Mouse (Mus musculus) monocyte, adult 5-6 weeks (primary cell): ENCODE results near the gene Gm10447. TPM values are rescaled to one million over a fixed set of nuclear protein-coding genes. Genes with fewer than 3 reads are reported as not detected.

Experiments
- ATAC-seq: fragments of 153-309, 156-312 bp; replicated peaks from 2 replicates; pipeline ENCODE4 v1.8.0; 2017; ENCODE audit warnings: mild to moderate bottlenecking; ENCODE audit not compliant: low TSS enrichment, insufficient number of reproducible peaks, severe bottlenecking, poor library complexity, low FRiP score
- total RNA-seq: library from RNA; stranded (forward); fragments of 200-1000, 200-491, 200-594 nt; gene quantifications from 3 replicates; pipeline ENCODE4 v1.2.3, GENCODE M21; 2017

The Gm10447 gene
- total RNA-seq, result not detected in 3 replicates

DNA sequence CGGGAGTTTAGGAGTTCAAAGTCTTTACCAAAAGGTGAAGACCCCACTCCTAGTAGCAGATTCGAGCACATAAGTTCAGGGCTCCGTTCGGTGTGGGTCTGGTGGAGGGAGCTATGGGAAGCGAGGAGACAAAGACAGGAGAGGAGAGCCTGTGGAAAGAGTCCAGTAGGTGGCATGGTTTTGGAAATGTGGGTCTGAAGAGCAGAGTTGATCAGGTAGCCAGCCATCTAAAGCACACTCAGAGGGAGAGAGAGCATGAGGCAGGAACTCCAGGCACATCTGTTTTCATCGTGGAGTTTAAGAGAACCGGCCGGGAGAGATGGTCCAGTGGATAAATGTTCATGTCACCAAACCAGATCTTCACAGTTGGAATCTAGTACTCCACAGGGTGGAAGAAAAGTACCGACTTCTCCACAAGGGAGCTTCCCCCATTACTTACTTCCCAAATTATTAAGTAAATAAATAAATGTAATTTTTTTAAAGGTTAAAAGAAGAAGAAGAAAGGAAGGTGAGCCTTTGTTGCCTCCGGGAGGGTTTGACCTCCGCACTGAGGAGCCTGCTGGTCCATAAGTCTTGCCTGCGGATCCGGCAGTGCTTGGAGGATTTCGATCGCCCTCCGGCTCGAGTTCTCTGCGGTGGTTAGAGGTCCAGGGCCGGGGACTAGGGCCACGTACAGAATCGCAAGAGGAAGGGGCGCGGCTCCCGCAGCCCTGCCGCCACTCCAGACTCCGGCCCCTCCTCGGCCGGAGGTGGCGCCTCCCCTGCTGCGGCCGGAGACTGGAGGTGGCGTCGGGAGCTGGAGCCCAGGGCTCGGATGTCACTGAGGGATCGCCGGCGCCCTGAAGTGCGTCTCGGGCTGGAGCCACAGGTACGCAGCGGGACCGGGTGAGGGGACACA lies at the start of gene Gm10447, which contains the start of gene Shroom1:
Gm10447 (minus strand) TSS at position 637 of the 898 bp plus-strand sequence.
Shroom1 (plus strand) TSS at position 732 of the 898 bp plus-strand sequence.
- ATAC-seq, result no peak

DNA sequence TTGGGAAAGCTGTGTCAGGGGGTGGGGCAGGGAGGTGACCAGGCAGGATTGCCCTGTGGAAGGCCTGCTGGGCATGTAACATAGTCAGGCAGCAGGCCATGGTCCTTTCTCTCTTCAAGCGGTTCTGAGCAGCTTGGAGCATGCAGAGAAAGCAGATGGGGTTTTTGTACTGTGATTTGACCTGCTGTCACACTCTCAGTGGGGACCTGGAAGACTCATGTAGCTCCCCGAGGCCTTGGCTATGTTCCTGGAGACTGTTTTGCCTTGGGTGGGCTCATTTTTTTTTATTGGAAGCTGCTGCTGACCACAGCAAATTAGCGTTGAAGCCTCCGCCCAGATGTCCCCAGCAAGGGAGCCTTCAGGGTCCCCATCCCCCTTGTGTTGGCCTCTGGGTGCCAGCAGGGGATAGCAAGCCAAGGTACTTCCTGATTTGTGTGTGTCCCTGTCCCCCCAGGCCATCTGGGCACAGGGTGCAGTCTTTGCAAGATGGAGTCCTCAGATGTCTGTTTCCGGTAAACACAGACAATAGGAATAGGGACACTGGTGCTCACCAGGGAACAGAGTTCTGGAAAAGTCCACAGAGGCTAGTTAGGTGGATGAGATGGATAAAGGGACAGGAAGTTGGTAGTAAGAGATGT lies 48.2 kb upstream of the Gm10447 start:
- no peak for ATAC-seq

DNA sequence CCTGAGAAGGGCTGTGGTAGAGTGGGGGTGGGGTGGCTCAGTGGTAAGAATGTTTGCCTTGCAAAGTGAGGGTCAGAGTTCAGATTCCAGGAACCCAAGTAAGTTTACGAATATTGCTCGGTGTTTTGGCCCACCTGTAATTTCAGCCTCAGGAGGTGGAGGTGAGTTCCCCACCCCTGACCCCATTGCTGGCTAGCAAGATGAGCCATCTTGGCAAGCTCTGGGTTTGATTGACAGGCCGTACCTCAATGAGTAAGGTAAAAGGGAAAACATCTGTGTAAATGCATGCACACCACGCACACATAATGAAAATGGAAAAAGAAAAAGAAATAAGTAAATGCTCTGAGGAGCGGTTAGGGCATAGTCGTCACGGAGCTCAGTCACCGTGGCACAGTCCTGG lies 47.5 kb upstream of the Gm10447 start:
- no peak for ATAC-seq

DNA sequence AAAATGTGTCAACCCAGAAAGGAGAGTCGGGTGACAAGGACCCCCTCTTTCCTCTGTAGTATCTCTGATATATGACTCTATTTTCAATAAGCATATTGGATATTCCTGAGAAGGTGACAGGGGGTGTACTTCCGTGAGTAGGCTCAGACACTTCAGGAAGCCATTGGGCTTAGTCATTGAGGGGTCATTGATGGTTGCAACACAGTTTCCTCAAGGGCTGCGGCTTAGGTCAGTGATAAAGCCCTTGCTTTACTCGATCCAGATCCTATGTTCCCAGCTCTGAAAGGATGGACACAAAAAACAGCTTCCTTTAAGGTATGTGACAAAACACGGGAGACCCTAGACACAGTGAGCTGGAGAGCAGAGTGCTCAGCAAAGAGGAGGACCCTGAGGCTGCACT lies 46.8 kb upstream of the Gm10447 start:
- ATAC-seq, result no peak

DNA sequence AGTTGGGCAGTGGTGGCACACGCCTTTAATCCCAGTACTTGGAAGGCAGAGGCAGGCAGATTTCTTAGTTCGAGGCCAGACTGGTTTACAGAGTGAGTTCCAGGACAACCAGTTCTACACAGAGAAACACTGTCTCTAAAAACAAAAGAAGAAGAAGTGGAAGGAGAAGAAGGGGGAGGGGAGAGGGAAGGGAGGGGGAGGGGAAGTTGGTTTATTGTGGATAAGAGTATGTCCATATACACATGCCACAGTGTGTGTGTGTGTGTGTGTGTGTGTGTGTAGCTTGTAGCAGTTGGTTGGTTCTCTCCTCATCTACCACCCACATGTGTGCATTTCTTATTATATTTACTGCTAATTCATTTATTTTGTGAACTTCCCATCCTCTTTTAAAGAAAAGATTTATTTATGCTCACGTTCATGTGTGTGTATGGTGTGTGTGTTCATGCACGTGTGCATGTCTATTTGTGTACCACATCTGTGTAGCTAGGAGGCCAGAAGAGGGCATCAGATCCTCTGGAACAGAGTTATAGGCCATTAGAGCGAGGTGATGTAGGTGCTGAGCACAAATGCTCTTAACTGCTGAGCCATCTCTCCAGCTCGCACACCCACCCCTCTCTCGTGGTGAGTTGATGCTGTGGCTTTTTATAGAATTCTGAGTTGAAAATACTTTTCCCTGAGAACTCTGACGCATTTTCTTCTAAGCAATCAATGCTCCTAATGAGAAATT lies 45.3 kb upstream of the Gm10447 start:
- ATAC-seq, result no peak

DNA sequence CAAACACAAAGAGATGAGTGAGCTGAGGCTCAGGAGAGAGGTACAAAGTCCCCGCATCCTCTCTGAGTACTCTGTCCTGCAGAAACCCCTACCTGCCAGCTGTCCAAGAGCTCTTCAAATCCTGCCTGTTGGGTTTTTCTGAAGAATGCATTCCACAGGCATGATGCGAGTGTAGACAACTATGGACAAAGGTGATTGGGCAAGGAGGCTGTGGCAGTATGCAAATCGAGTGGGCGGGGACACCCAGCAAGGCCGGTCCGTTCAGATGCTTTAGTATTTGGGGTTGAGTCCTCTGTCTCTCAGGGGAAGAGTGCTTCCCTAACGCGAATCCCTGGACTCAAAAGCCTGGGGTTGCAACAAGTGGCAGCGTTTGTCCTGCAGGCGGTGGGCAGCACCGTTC lies 43.7 kb upstream of the Gm10447 start:
- no peak for ATAC-seq

DNA sequence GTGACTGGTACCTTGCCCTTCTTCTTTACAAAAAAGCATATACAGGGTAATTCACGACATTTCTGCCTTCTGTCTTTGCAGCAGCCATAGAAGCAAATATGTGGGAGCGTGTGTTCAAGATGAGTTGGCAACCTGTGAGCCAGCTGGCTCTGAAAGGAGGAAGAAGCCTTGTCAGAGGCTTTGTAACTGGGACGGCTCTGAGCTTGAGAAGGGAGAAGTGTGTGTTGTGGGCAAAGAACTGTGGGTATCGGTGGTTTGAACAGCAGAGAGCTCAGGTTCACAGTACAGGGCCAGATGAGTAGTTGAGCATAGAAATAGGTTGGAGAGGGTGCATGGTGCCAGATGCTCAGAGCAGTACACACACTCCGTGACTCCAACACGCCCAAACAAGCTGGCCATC lies 40.0 kb upstream of the Gm10447 start:
- no peak for ATAC-seq

DNA sequence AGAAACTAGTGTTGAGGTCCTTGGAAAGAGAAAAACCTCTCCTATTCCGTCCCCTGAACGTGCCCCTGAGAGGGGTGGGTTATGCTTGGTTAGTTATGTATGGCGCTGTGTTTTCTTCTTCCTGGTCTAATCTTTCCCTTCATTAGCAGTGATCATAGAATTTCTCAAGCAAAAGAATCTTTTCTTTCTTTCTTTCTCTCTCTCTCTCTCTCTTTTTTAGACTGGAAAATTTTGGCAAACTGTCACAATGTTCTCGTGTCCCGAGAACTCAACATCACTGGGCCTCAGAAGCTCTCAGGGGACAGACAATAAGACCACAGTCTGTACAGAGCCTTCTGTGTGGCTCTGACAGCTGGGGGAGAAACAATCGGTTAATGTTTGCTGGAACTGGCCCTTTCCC lies 38.5 kb upstream of the Gm10447 start:
- no peak for ATAC-seq

DNA sequence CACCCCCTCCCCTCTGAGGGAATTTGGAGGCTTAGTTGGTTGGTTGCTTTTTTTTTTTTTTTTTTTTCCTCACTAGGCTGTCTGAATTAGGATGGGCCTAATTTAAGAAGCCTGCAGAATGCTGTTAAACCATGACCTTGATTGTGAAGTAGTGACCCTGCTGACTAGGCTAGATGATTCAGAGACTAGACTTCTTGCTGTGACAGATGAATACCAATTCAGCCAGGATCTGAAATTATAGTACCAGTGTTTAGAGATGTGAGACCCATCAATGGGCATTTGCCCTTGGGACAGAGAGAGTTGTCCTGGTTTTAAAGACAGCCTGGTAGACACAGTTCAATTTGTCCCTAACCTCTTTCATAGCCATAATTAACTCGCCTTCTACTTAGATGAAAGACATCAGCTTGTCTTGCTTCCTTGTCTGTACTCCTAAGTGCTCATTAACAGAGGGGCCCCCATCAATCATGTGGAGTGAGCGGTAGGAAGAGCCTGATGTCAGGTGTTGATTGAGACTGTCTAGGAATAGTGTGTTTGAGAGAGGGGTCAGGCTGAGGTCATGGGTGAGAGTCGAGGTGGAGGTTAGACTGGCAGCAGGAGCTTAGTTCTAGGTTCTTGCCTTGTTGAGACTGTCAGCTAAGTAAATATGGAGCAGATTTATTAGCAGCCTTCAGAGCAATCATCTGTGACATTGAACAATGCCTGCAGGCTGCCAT lies 36.5 kb upstream of the Gm10447 start:
- ATAC-seq, result no peak

DNA sequence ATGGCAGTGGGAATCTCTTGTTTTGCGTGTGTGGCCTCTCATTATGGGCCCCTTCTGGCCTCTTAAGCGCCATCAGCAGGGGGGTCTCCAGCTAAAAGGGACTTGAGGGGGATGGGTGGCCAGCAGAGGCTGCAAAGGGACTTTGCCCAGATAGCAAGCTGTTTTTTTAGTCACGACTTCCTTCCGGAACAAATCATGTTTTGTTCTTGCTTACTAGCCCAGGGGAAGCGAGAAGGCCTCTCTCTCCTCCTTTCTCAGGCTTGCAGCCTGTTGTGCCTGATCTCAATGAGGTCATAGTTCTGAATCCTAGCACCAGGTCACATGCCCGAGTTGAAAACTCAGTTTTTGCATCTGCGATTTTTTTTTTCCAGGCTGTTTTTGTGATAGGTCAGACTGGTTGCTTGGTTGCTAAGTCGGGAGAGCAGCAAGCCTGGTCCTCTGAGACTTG lies 35.1 kb upstream of the Gm10447 start:
- ATAC-seq, result no peak

DNA sequence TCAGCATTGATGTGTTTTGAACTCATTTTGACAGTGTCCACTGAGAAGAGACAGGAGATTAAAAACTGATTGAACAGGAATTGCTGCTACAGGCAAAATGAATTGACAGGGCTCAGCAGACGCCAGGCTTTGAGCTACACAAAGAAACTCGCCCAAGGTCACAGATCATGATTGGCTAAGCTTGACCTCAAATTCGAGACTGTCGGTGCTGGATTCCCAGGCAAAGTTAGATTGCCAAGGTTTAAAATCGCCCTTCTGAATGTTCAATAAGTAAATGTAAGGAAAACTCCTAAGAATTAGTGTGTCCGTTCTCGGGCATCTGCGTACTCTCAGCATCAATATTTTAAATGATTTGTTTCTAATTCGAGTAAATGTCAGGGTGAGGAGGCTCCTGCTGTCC lies 32.5 kb upstream of the Gm10447 start:
- no peak for ATAC-seq

DNA sequence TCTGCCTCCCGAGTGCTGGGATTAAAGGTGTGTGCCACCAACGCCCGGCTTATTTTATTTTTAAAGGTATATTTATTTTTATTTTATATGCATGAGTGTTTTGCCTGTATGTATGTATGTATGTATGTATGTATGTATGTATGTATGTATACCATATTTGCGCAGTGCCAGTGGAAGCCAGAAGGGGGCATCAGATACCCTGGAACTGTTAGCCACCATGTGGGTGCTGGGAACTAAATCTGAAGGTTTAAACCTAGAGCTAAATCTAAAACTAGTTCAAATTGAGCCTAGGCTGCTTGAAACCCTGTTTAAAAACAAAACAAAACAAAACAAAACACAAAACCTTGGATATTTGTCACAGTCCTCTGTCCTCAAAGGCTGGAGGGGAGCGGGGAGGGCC lies 32.1 kb upstream of the Gm10447 start:
- no peak for ATAC-seq

DNA sequence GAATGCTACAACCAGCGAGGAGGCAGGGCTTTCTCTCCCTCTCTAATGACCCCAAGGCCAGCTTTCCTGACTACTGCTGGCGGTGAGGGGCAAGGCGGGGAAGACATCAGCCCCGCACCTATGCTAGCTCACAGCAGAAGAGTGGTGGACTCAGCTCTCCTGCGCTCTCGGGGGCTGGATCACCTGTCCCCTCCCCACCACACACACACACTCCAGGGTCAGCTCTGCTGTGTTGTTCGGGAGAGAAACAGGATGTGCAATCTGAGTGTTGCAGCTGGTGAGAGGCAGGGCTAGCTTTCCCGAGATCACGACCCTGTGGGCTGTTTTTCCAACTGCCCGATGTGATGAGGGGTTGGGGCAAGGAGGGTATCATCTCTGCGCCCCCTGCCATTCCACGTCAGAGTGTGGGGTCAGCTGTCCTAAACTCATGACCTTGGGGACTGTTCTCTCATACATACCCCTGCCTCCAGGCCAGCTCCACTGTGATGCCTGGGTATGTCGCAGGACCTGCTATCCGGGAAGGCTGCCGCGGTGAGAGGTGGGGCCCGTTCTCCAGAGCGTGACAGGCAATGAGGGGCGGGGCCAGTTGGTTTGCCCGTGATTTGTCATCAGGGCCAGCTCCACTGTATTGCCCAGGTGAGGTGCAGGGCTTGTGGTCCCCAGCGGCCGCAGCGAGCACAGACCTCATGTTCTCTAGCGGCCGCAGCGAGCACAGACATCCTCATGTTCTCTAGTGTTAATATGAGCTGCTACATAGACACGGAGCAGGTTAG lies 30.1 kb upstream of the Gm10447 start:
- no peak for ATAC-seq

DNA sequence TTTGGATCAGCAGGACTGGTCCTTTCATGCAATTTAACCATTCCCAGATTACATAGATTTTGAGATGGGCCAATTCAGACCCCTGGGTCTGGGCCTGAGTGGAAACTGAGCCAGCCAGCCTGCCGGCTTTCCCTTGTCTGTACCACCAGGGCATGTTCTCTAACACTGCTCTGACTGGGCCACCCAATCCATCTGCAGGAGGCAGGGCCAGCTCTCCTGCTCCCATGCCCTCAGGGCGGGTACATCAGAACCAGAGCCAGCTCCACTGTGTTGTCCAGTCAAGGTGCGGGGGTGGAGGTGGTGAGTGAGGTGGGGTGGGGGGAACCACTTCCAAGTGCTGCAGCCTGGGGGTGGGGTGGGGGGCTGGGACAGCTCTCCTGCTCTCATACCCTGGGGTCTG lies 29.4 kb upstream of the Gm10447 start:
- no peak for ATAC-seq

DNA sequence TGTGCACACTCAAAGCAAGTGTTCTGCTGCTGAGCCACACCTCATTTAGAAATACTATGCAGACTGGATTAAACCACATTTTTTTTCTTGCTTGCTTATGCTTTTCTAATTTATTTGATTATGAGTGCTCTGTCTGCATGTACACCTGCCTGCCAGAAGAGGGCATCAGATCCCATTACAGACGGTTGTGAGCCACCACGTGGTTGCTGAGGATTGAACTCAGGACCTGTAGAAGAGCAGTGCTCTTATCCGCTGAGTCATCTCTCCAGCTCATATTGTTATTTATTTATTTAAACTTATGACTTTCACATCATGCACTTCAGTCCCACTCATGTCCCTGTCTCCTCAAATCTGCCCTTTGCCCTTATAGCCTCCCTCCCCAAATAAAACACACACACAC lies 28.8 kb upstream of the Gm10447 start:
- no peak for ATAC-seq

DNA sequence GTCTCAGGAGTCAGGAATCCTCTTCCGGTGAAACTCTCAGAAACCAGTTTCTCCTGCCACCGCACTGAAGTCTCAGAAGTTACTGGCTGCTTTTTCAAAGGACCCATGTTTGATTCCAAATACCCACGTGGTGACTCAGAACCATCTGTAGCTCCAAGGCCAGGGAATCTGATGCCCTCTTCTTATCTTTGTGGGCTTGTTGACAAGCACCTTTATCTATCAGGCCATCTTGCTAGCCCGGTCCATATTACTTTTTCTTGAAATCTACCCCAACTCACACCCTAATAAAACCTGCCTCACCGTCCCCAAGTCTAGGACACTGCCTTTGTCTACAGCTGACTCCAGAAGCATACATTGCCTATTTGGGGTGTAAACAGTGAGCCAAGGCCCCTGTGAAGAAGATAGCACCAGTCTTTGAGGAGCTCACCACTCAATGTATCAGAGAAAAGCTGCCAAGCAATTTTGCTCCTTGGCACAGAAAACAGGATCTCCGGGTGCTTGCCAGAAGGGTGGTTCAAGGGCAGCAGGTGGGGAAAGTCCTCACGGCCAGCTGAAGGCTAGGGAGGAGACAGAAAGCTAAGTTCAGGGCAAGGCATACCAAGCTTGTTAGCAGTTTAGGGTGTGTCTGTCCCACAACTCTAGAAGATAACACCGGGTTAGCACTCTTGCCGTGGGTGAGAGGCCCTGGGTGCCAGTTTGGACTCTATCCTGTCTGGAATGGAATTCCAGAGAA lies 26.4 kb upstream of the Gm10447 start:
- no peak for ATAC-seq

DNA sequence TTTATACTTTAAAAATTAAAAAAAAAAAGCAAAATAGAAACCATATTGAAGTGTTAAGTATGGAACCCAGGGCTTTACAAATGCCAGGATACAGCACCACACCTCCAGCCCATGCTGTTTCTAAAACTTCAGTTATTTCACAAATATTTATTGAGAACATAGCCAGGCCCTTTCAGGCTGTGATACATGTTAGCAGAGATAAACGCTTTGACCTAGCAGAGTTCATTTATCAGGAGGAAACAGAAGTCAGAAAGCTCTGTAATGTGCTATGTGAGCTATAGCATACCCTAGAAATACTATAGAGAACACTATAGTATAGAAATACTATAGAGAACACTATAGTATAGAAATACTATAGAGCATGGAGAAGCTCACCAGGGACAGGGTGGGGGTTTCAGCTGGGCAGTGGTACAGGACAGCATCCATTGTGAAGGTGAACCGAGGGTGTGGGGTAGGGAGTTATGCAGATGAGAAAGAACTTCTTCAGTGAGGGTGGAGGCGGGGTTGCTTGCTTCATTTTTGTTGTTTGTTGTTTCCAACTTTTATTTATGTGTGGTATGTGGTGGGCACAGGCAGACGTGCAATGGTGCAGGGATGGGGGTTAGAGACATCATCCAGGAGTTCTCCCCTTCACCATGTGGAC lies 24.3 kb upstream of the Gm10447 start:
- no peak for ATAC-seq
